Mouse (Mus musculus) erythroblast, embryonic 14.5 days (primary cell): ENCODE data around the gene Gnb1.

ENCODE experiments used
- GATA1 ChIP-seq: IDR thresholded peaks from 2 replicates; pipeline ENCODE4 v1.6.1; 2012; ENCODE audit warnings: low read length, inconsistent platforms, mixed read lengths
- TAL1 ChIP-seq: IDR thresholded peaks from 3 replicates; pipeline ENCODE4 v1.6.1; 2012; ENCODE audit warnings: low read length, inconsistent platforms, mixed read lengths

DNA sequence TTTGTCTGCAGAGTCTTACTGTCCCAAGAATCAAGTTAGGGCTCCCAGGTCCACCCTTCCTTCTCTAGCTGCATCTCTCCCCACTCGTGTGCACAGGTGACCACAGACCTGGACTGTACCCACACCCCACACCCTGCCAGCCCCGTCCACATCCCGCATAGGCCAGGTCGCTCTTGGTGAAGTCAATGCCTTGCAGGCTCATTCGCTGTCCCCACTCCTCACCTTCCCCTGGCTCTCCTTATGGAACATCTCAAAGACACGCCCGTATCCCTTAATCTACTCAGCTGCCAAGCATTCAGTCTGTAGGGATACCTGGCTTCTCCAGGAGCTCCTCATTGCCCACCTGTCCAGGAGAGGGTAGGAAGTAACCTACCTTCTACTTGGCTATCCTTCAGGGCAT is 19.8 kb upstream of the Gnb1 start:
- no peak for TF ChIP-seq TAL1
- TF ChIP-seq GATA1 = no peak
